Mouse (Mus musculus) midbrain, embryonic 13.5 days (tissue): ENCODE measurements at regions not wholly inside any gene's neighbourhood (a gene's known extent, or its start where the extent isn't known, plus 50 kb on each side); places are given as distances from the start of the nearest gene placed in this dataset.

Experiments used
- ATAC-seq: fragments of 200-750 bp; cut with Nextera tagmentation; 2 replicates; pipeline ENCODE4 v1.8.0; 2017; ENCODE audit warnings: mild to moderate bottlenecking, moderate TSS enrichment, moderate library complexity
- H3K27ac ChIP-seq: fragments of 300-500 bp; sonication (generic); 2 replicates; pipeline ENCODE4 v1.5.1; 2015; ENCODE audit warnings: inconsistent platforms, mild to moderate bottlenecking, moderate library complexity
- H3K27me3 ChIP-seq: fragments of 300-500 bp; sonication (generic); 2 replicates; pipeline ENCODE4 v1.6.1; 2015; ENCODE audit warnings: mild to moderate bottlenecking, inconsistent platforms
- H3K36me3 ChIP-seq: fragments of 300-500 bp; sonication (generic); 2 replicates; pipeline ENCODE4 v1.6.1; 2015; ENCODE audit warnings: mild to moderate bottlenecking, inconsistent platforms
- H3K4me1 ChIP-seq: fragments of 300-500 bp; sonication (generic); replicated peaks from 2 replicates; pipeline ENCODE4 v1.6.1; 2015; ENCODE audit warnings: inconsistent platforms
- H3K4me2 ChIP-seq: fragments of 300-500 bp; sonication (generic); replicated peaks from 2 replicates; pipeline ENCODE4 v1.6.1; 2015; ENCODE audit warnings: moderate library complexity, mild to moderate bottlenecking, inconsistent platforms
- H3K4me3 ChIP-seq: fragments of 300-500 bp; sonication (generic); replicated peaks from 2 replicates; pipeline ENCODE4 v1.5.1; 2015; ENCODE audit warnings: mild to moderate bottlenecking, inconsistent platforms
- H3K9ac ChIP-seq: fragments of 300-500 bp; sonication (generic); replicated peaks from 2 replicates; pipeline ENCODE4 v1.6.1; 2015; ENCODE audit warnings: mild to moderate bottlenecking, inconsistent platforms
- H3K9me3 ChIP-seq: fragments of 300-500 bp; sonication (generic); 2 replicates; pipeline ENCODE4 v1.6.1; 2016; ENCODE audit warnings: mild to moderate bottlenecking, inconsistent platforms
- WGBS: fragments of 180-500 bp; shearing (Covaris S2); methylation state at CpG from one replicate; pipeline ENCODE4 v1.1.7; 2015; 5-methylcytosine and 5-hydroxymethylcytosine counted together

DNA sequence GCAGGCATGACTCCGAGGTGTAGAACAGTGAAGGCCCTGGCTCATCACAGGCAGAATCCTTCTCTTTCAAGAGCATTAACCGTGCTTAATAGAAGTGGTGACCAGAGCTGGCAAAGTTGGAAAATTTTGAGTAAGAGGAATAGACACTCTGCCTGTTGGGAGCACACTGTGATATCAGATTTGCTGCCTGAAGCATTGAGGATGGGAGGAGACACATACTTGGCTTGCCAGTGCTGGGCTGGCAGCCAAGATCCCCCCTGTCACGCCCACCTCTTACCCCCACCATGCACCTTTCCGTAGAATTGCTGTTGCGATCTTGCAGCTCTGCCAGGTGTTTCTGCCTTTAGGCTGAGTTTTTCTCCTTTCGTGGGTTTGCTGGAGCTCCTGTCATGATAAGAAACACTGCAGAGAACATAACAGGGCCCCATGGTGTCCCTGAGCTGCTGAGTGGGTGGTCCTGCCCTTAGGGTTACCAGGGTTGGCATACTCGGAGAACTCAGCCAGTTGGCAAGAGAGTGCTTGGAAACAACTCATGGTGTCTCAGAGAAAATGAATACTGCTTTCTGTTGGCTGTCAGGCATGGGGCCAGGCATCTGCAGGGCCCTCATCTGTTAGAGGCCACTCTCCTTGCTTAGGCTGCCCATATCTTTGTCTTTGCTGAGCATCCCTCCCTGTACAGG is 286.1 kb downstream of the Glrx3 start:
- H3K4me2 ChIP-seq = no peak overlapping the region
- no peak for ATAC-seq
- 77% methylated on average over 7 of the region's 7 CpGs for WGBS
- H3K4me1 ChIP-seq = 0 out of 2 replicates have a peak, but pooled peaks cover 7% of the 10 kb centered on the region
- no peaks in the 10 kb centered on the region for H3K36me3 ChIP-seq
- H3K9ac ChIP-seq = no peak overlapping the region
- H3K4me3 ChIP-seq = no peak overlapping the region
- no peak overlapping the region for H3K27ac ChIP-seq
- H3K9me3 ChIP-seq = no peaks in the 10 kb centered on the region
- no peaks in the 10 kb centered on the region for H3K27me3 ChIP-seq

DNA sequence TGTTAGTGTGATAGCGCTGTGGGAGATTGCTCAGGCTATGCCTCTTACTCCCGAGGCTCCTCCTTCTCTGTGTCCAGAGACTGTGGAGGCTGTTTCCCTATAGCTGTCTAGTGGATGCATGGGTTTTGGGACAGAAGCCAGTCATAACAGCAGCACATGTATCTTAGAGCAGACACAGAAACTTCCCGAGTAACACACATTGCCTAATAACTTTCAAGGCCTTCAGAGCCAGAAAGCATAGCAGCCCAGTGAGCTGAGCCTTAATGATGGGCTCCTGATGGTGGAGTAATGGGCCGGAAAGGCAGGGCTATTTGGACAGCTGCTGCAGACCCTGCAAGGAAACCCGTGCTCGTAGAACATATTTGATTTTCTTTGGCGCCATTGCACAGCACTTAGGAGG is 288.6 kb downstream of the Glrx3 start:
- WGBS = 79% methylated on average over 7 of the region's 7 CpGs
- Histone ChIP-seq H3K27me3 (no peaks in the 10 kb centered on the region), H3K36me3 (no peaks in the 10 kb centered on the region), H3K4me3 (no peak overlapping the region), H3K27ac (no peak overlapping the region), H3K4me2 (no peak overlapping the region), H3K9me3 (no peaks in the 10 kb centered on the region), H3K4me1 (0 out of 2 replicates have a peak, but pooled peaks cover 3% of the 10 kb centered on the region), H3K9ac (no peak overlapping the region)
- ATAC-seq = no peak

GRCm38 (mm10) chr7:137735873-137736527 is 298.6 kb downstream of the Glrx3 start:
- Histone ChIP-seq H3K4me1 (peaks cover 11% of the 10 kb centered on the region; the same call in 1 of the 2 replicates), H3K4me2 (no peak overlapping the region), H3K4me3 (no peak overlapping the region), H3K27me3 (no peaks in the 10 kb centered on the region), H3K9ac (no peak overlapping the region), H3K27ac (no peak overlapping the region), H3K9me3 (no peaks in the 10 kb centered on the region), H3K36me3 (no peaks in the 10 kb centered on the region)
- ATAC-seq = no peak
- WGBS = 88% methylated on average over 5 of the region's 5 CpGs

GRCm38 (mm10) chr7:137741702-137742101 is 304.3 kb downstream of the Glrx3 start:
- no peak for ATAC-seq
- 81% methylated on average over 3 of the region's 3 CpGs for whole genome bisulfite sequencing
- H3K36me3 ChIP-seq = no peaks in the 10 kb centered on the region
- 0 out of 2 replicates have a peak, but pooled peaks cover 5% of the 10 kb centered on the region for H3K4me1 ChIP-seq
- H3K4me2 ChIP-seq = no peak overlapping the region
- no peaks in the 10 kb centered on the region for H3K27me3 ChIP-seq
- H3K4me3 ChIP-seq = no peak overlapping the region
- no peak overlapping the region for H3K9ac ChIP-seq
- no peaks in the 10 kb centered on the region for H3K9me3 ChIP-seq
- H3K27ac ChIP-seq = no peak overlapping the region

DNA sequence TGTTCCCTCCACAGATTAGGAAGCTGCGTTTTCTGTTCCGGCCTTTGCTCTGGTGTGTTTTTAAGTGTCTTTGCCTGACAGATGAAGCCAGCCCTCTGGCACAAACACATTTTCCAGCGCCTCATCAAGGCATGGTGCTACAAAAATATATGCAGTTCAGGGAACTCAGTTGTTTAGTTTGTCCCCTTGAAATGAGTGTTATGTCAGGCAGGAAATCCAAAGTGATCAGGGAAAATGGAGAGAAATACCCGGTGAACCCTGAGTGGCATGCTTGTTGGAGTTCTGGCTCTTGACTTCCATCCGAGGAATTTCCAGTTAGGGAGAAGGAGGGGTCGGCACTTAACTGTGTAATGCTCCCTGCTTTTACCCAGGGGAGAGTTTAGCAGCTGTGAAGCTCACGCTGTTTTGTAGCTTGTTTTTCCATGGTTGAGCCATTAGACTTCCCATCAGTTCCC is 304.9 kb downstream of the Glrx3 start:
- Histone ChIP-seq H3K4me3 (no peak overlapping the region), H3K36me3 (no peaks in the 10 kb centered on the region), H3K9ac (no peak overlapping the region), H3K27me3 (no peaks in the 10 kb centered on the region), H3K4me1 (0 out of 2 replicates have a peak, but pooled peaks cover 5% of the 10 kb centered on the region), H3K27ac (no peak overlapping the region), H3K9me3 (no peaks in the 10 kb centered on the region), H3K4me2 (no peak overlapping the region)
- WGBS = 74% methylated on average over 7 of the region's 7 CpGs
- no peak for ATAC-seq

DNA sequence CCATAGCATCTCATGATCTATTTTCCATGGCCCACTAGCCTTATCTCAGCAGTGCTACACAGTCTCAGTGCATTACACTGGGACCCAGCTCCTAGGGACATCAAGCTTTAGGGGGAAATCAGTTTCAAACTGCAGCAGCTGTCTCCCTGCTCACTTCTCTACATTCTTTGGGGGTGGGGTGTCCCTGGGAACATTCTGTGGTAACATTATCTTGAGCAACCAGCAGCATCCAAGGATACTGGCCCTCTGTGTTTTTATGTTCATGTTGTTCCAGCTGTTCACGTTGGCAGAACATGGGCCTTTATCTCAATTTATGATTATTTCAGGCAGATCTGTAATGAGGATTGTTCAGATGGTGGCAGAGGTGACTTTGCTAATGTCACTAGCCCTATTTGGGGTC is 308.2 kb downstream of the Glrx3 start:
- no peak overlapping the region for H3K4me2 ChIP-seq
- WGBS = 77% methylated on average over 1 of the region's 1 CpGs
- no peaks in the 10 kb centered on the region for H3K36me3 ChIP-seq
- no peaks in the 10 kb centered on the region for H3K9me3 ChIP-seq
- H3K27ac ChIP-seq = no peak overlapping the region
- no peak overlapping the region for H3K9ac ChIP-seq
- H3K4me3 ChIP-seq = no peak overlapping the region
- H3K27me3 ChIP-seq = no peaks in the 10 kb centered on the region
- H3K4me1 ChIP-seq = no peaks in the 10 kb centered on the region
- ATAC-seq = no peak

- Histone ChIP-seq H3K27me3 (no peaks in the 10 kb centered on the region), H3K9me3 (no peaks in the 10 kb centered on the region), H3K4me1 (no peaks in the 10 kb centered on the region), H3K27ac (no peak overlapping the region), H3K9ac (no peak overlapping the region), H3K4me2 (no peak overlapping the region), H3K4me3 (no peak overlapping the region), H3K36me3 (no peaks in the 10 kb centered on the region)
- no peak for ATAC-seq
- 80% methylated on average over 3 of the region's 3 CpGs for WGBS
Observed at GRCm38 (mm10) chr7:137745991-137746390, 308.6 kb downstream of the Glrx3 start.

- H3K9ac ChIP-seq = no peak overlapping the region
- no peak for ATAC-seq
- H3K27ac ChIP-seq = no peak overlapping the region
- no peaks in the 10 kb centered on the region for H3K36me3 ChIP-seq
- WGBS = 73% methylated on average over 7 of the region's 7 CpGs
- H3K4me3 ChIP-seq = no peak overlapping the region
- H3K9me3 ChIP-seq = no peaks in the 10 kb centered on the region
- H3K4me1 ChIP-seq = no peaks in the 10 kb centered on the region
- H3K27me3 ChIP-seq = no peaks in the 10 kb centered on the region
- H3K4me2 ChIP-seq = no peak overlapping the region
Observed at GRCm38 (mm10) chr7:137748936-137749335, 311.5 kb downstream of the Glrx3 start.

- no peaks in the 10 kb centered on the region for H3K27me3 ChIP-seq
- WGBS = 73% methylated on average over 1 of the region's 1 CpGs
Observed at GRCm38 (mm10) chr7:137750741-137751140, 313.3 kb downstream of the Glrx3 start.

GRCm38 (mm10) chr7:137751151-137751859 is 313.9 kb downstream of the Glrx3 start:
- H3K4me2 ChIP-seq = no peak overlapping the region
- H3K36me3 ChIP-seq = no peaks in the 10 kb centered on the region
- H3K4me1 ChIP-seq = no peaks in the 10 kb centered on the region
- WGBS = 63% methylated on average over 4 of the region's 4 CpGs
- no peak for ATAC-seq
- no peak overlapping the region for H3K4me3 ChIP-seq
- no peaks in the 10 kb centered on the region for H3K9me3 ChIP-seq
- no peak overlapping the region for H3K27ac ChIP-seq
- no peak overlapping the region for H3K9ac ChIP-seq
- no peaks in the 10 kb centered on the region for H3K27me3 ChIP-seq

More at GRCm38 (mm10) chr7:137750741-137751140, 313.3 kb downstream of the Glrx3 start:
- Histone ChIP-seq H3K27ac (no peak overlapping the region), H3K9ac (no peak overlapping the region), H3K4me3 (no peak overlapping the region), H3K36me3 (no peaks in the 10 kb centered on the region), H3K4me2 (no peak overlapping the region), H3K9me3 (no peaks in the 10 kb centered on the region), H3K4me1 (no peaks in the 10 kb centered on the region)
- ATAC-seq = no peak

DNA sequence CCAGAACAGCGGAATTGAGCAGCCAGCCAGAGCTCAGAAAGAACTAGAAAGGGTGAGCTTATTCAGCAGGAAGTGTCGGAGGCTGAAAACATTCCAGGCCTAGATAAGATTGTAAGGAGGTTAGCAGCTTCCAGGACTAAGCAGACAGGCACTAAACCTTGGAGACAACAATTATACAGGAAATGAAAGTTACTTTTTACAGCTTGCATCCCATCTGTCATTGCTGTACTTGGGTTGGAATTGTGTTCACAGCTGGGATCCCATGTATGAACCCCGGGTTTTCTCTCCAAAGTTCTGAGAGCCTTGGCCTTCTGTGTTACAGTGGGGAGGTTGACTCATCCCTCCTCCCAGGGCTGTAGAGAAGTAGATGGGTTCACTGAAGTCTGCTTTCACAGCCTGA is 328.5 kb downstream of the Glrx3 start:
- 0 out of 2 replicates have a peak, but pooled peaks cover 3% of the 10 kb centered on the region for H3K9me3 ChIP-seq
- ATAC-seq = no peak
- H3K9ac ChIP-seq = no peak overlapping the region
- H3K4me2 ChIP-seq = no peak overlapping the region
- no peaks in the 10 kb centered on the region for H3K36me3 ChIP-seq
- 93% methylated on average over 3 of the region's 3 CpGs for WGBS
- H3K27ac ChIP-seq = no peak overlapping the region
- no peaks in the 10 kb centered on the region for H3K27me3 ChIP-seq
- H3K4me1 ChIP-seq = no peaks in the 10 kb centered on the region
- H3K4me3 ChIP-seq = no peak overlapping the region

DNA sequence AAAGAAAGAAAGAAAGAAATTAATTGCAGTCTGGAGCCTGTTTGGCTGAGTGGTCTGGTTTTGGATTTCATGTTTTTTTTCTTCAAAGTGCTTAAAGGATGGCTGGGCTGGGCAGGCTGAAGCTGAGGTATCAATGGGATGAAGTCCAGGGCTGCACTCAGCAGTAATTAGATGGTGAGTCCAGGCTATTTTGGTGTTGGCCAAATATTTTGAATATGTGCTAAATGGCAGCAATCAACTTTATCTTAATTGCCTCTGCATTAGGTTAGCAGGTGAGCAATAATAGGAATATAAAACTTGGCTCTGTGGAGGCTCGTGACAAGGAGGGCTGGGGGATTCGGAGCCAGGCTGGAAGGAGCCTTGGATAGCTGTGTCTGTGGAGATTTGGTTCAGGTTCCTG is 329.3 kb downstream of the Glrx3 start:
- whole genome bisulfite sequencing = 79% methylated on average over 2 of the region's 2 CpGs
- no peak for ATAC-seq
- Histone ChIP-seq H3K9ac (no peak overlapping the region), H3K4me1 (no peaks in the 10 kb centered on the region), H3K4me2 (no peak overlapping the region), H3K27ac (no peak overlapping the region), H3K36me3 (no peaks in the 10 kb centered on the region), H3K27me3 (no peaks in the 10 kb centered on the region), H3K9me3 (0 out of 2 replicates have a peak, but pooled peaks cover 3% of the 10 kb centered on the region), H3K4me3 (no peak overlapping the region)
